Mouse (Mus musculus): ENCODE data around the gene Slc26a3.

Slc26a3 gene

GRCm38 (mm10) chr12:31513724-31514503, 123.2 kb downstream of the Slc26a3 start:
- no peak for DNase-seq (ENCODE audit: low spot score)

- no peak for DNase-seq (ENCODE audit: low spot score)
These were observed 129.4 kb downstream of the Slc26a3 start for GRCm38 (mm10) chr12:31520119-31520518.

DNA sequence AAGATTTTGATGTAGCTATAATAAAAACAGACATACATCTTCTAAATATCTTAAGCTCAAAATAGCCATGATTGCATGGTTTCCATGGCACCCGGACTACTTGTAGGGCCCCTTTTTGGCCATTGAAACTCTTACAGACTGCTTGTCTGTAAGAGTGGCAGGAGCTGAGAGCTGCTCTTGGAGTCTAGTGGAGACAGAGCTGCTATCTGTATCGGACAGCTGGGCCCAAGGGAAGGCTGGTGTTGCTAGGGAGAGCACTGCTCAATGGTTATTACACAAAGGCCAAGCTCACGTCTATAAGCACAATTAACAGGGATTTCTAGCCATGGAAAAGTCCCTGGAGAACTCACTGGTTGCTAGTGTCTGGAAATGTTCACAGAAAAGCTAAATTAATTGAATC, 130.7 kb downstream of the Slc26a3 start:
- no peak for DNase-seq (ENCODE audit: low spot score)
